Mouse (Mus musculus) spleen, adult 2 months (tissue): ENCODE measurements at regions not wholly inside any gene's neighbourhood (a gene's known extent, or its start where the extent isn't known, plus 50 kb on each side); places are given as distances from the start of the nearest gene placed in this dataset.

Experiments used
- CTCF ChIP-seq: fragments of 200-500 bp; IDR thresholded peaks from 2 replicates; pipeline ENCODE4 v1.5.1; 2011; ENCODE audit warnings: mild to moderate bottlenecking, inconsistent platforms; ENCODE audit not compliant: insufficient read depth, insufficient read length, insufficient replicate concordance; ENCODE audit errors: extremely low read depth
- POLR2A ChIP-seq: fragments of 200-500 bp; IDR thresholded peaks from 2 replicates; pipeline ENCODE4 v1.6.1; 2011; ENCODE audit warnings: low read depth, low read length, inconsistent platforms

- TF ChIP-seq CTCF (no peak), POLR2A (no peak)
Measured at GRCm38 (mm10) chr5:136636476-136636875, 56.5 kb upstream of the Myl10 start.
